Mouse (Mus musculus) mesoderm, embryonic 11.5 days (tissue): ENCODE measurements at regions not wholly inside any gene's neighbourhood (a gene's known extent, or its start where the extent isn't known, plus 50 kb on each side); places are given as distances from the start of the nearest gene placed in this dataset.
A peak's percentile ranks its signal among the peaks of the same experiment; 100 is the strongest.

Experiments
- DNase-seq: peaks from one replicate; pipeline ENCODE4 v3.0.0-alpha.2; 2012; ENCODE audit warnings: low read depth, low spot score

DNA sequence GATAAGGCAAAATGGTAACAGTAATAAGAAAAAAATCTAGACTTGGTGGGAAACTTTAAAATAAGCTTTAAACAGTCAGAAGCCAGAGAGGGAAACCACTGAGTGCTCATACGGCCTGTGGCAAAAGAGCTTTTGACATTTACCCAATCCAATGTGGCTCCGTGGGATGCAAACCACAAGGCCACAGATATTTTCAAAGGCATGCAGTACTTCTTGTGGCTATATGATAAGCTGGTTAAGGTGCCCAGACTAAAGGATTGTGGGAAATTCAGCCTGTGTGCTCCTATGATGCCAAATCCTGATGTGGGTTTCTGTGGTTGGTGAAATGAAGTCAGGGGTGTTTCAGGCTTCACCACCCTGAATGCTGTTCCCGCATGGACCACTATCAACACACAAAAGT is 355.8 kb downstream of the Sorl1 start:
- DNase-seq, result no peak

DNA sequence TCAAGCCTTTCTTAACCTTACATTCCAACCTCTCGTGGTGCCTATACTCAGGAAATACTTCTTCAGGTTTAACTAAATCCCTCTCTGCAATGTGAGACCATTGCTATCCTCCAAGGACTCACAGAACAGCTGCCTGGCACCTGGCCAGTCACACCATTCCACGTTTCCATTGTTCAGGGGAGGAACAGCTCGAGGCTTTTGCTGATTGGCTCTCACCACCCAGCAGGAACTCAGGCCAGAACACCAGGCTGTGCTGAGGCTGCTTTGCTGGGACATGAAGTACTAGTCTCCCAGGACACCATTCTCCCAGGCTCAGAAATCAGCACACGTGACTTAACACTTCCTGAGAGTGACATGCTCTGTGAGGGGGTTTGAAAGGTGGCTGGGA is 357.6 kb downstream of the Sorl1 start:
- peak; percentile 88 for DNase-seq

DNA sequence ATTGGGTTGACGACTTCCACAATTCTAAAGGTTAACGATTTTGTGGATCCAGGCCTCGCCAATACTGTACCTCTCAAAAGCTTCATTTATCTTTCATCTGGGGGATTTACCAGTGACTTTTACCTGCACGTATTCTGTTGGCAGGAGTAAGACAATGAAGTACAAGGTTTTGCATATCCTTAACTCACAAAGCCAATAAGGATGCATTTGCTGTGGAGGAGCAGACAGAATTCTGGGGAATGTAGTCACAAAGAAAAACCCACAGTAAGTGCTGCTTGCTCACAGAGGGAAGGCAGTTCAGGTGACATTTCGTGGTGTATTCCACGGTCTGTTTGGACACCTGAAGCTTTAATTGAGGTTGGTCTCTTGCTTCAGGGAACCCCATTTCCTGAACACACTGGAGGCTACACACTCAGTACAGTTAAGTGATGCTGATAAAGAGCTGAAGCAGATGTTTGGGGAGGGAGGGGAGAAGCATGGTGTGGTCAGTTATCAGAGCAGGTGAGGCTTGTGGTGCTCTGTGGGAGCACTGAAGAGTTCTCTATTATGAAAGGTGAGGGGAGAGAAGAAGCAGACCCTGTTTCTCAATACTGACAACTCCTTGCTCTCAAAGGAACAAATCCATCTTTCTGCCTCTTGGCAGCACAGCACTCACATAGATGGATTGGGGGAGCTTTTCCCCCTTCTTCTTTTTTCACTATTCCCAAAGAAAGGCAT is 358.1 kb downstream of the Sorl1 start:
- no peak for DNase-seq

DNA sequence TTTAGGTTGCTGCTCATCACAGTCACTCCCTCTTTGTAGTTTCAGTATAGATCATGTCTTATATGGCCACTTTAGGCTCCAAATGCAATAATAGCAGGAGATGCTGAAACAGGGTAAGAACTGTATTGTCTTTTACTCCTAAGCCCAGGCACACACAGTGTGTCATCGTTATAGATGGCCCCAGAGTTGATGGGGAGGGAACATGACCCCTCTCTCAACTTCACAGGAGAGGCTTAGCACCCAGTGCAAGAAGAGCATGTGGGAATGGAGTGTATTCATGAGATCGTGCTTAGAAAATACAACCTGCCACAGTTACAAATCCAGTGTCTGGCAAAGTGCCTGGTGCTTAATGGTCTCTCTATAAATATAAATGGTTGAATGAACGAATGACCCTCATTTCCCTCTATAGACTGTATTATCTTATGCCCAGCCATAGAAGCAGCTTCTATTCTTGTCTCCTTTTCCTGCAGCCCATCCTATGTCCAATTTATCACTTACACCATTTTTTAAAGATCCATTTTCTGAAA is 363.0 kb downstream of the Sorl1 start:
- DNase-seq, result no peak

DNA sequence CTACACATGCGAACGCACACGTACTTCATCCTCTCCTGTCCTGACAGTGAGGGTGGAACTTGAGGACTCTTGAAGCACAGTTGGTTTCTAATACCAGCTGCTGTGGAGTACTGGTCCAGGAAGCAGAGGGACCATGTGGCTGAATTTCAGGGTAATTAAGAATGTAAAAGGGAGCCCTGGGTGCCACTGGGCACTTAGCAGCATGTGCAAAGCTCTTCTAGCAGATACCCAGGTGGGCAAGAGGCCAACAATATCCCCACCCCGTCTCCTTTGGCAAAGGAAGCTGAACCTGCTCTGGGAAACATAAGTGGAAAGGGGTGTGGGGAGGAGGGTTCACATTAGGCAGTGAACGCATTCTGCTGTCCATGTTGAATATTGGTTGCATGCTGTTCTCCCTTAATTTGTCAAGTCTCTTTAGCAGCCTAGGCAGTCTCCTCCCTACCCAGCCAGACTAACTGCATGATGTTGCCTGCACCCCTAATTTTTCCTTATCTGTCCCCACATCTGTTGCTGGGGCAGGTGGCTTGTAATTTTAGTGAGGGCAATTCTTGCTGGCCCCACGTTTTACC is 369.6 kb downstream of the Sorl1 start:
- no peak for DNase-seq

DNA sequence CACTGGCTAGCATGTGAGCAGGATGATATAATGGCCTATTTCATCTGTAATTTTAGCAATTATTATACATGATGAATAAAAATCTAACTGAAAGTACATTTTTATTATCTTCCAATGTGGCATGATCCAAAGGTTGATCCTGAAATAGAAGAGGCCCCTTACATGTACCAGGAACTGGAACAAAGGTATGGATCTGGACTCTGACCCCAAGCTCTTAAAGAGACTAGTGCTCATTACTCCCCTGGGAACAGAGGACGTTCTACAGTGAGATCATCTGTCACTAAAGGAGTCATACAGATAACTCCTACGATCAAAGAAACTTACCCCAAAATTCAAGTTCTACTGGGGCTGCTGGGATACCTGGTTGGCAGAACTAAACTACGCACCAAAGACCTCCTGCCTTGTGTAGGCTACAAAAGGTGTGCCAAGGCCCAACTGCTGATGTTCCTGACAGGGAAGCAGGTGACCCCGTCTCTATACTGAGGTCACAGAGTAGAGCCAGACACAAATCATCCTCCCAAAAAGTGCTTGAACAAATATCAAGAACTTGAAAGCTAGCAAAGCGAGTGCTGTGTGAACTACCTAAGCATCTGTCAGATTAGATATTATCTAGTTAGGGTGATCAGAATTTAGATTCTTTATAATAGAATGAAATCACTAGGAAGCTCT is 378.0 kb downstream of the Sorl1 start:
- DNase-seq, result no peak

DNA sequence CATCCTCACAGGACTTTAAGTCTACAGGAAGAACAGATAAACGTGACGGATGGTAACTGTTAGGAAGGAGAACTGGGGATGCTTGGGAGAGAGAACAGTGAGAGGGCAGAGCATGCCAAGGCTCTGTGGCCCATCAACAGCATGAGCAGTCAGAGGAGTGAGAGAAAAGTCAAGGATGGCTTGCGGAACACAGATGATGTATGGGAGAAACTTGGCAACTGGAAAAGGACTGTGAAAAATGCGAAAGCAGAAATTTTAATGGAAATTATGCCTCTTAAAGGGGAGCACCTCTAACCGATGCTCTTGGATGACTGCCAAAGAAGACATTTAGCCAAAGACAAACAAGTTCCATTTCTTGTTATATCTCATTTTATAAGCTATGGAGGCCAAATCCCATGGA is 382.6 kb downstream of the Sorl1 start:
- no peak for DNase-seq

DNA sequence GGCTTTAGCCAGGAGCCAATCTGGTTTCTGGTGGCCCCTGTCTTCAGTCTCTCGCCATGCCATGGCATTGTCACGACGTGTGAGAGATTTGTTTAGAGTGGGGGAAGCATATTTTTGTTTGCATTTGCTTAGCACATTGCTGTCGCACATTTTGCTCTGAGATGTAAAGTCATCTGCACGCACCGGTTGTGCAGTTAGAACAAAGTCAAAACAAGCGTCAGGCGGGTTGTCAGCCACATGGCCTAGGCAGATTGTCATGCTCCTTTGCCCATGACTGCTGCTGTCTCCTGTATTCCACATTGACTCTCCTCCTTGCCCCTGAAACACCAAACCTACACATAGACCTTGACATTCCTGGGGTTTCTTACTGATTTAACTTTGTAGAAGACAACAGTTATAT is 383.6 kb downstream of the Sorl1 start:
- no peak for DNase-seq

DNA sequence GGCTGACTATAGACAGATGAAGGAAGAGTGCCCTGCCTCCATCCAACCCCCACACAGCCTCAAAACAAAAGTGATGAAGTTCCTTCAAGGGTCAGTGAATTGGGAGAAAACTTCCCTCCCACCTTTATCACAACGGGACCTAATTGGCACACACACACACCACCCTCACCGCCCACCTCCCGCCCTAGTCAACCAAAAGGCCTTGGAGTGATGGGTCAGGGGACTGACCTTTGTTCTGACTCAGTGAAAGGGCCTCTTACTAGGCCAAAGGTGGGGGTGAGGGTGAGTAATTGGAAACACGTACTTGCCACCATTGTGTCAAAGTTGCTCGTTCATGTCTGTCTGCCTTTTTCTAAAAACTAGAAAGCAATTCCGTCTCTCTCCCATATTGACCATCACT is 386.4 kb downstream of the Sorl1 start:
- DNase-seq, result no peak

DNA sequence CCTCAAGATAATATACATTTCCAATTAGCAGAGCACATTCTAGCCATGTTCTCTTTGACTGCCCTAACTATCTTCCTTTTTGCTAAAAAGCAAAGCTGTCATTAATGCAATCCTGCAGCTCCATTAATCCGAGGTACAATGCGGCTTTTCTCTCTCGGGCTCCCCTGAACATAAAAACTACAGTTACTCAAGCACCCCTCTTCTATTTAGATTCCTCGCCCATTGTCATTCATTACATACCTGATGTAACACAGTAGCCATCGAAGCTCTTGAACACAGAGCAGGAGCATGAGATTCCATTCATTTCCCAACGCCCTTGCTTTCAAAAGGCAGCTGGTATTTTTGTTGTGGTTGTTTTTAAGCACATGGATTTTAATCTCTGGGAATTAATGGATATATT is 387.2 kb downstream of the Sorl1 start:
- peak; percentile 14 for DNase-seq

DNA sequence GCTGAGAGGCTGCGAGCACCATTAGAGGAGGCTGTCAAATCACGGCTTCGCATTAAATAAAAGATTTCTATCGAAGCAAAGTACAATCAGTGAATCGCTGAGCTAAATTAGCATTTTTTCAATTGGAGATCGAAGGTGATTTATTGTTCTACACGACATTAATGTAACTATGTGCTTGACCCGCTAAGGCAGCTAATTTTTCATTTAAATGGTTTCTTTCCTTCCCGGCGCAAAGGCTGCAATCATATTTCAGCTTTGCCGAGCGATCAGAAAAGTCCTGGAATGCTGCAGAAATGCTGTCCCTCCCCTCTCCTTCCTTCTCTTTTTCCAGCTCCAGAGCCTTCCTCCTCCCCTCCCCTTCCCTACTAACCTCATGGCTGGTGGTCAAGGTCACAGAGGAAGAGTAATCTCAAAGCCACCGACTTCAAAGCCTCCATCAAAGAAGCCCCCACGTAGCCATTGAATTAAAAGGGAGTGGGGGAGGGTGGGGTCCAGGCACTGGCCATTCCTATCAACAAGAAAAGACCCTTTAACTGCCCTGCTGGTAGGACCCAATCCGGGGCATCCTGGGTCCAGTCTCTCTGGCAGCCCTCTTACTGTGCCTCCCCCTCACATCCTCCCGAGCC is 387.8 kb downstream of the Sorl1 start:
- DNase-seq, result peak; percentile 81

DNA sequence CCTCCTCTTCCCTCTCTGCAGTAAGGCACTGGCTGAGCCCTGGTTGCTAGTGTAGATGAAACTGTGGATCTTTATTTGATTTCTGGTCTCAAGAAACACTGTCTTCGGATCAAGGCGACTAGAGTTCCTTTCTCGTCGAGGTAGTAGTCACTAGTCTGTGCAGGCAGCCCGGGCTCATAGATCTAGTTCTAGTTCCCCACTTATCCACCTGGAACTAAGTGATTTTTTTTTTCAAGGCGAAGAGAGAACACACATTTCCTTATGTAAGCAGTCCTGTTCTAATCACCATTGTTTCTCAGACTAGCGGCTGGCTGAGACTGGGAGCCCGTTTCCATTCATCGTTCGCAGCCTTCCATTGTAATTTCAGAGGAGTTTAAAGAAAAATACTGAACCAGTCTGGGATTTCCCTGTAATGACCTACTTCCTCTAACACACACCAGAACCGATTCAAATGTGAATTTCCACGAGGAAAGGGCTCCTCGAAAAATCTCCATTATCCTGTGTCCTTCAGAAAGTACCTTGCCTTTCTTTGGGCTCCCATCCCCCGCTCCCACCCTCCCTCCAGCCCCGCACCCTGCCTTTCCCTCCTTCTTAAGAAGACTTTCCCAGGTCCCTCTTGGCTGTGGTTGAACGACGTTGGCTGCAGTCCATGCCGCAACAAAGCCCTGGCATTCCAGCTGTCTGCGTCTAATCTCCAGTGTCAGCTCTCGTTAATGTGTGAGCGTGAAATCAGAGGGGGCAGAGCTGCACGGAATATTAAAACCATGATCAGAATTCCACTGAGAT is 388.5 kb downstream of the Sorl1 start:
- DNase-seq, result peak; percentile 87

DNA sequence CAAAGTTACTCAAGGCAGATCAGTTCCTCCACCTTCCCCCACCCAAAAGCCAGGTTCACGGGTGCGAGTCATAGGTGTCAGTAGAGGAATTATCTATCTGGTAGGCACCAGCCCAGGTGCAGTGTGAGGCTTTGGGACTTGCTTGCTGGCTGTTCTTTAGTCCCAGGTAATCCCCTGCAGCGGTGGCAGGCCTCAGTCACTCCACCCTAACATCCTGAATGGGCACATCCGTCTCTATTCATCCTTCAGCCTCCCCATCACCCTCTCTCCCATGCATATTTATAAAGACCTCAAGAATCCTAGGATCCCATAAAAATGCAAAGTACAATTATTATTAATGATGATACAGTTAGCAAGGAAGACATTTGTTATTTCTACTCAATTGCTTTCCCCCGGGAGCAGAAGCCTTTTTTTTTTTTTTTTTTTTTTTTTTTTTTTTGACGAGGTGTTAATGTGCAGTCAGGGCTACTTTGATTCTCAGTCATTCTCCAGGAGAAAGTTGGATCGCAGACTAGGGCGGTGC is 389.1 kb downstream of the Sorl1 start:
- DNase-seq, result no peak

DNA sequence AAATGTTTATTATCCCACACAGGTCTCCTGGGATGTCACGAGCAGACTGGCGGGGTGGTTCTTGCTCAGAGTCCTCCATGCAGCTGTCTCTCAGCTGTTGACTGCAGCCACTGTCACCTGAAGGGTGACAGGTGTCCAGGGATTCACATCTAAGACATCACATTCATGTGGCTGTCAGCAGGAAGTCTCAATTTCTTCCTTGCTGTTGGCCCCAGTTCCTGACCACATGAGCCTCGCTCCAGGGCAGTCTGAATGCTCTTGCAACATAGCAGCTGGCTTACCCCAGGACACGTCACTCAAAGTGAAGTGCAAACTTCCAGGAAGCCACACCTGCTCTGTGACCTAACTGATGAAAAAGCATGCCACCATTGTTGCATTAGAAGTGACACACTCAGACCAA is 402.5 kb downstream of the Sorl1 start:
- no peak for DNase-seq

DNA sequence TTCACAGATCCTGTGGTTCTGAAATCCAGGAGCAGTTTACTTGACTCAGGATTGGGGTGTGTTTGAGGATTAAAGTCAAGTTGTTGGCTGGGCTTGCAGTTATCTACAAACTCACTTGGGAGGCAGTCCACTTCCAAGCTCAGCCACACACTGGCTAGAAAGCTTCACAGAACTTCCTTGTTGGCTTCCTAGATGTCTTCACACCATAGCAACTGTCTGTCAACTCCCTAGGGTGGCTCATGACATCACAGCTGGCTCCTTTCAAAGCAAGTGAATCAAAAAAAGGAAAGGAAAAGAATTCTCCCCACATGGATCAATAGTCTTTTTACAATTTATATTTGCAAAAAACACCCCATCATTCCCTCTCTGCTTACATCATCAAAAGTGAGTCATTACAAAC is 408.9 kb downstream of the Sorl1 start:
- DNase-seq, result no peak

DNA sequence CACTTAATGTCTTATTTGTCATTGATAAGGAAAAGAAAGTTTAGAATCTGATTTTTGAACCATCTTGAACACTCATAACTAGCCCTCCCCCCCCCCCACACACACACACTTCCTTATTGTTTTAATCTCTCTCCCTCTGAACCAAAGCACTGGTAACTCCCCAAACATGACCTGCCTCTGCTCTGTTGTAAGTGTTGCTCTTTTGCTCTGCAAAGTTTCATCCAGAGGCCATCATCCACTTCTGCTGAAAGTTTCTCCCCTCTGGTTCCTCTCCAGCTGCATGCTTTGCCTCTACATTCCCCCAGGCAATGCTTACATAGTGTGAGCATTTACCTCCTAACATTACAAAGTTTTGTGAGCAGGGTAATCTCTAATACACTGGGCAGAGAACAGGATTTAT is 418.1 kb downstream of the Sorl1 start:
- no peak for DNase-seq

DNA sequence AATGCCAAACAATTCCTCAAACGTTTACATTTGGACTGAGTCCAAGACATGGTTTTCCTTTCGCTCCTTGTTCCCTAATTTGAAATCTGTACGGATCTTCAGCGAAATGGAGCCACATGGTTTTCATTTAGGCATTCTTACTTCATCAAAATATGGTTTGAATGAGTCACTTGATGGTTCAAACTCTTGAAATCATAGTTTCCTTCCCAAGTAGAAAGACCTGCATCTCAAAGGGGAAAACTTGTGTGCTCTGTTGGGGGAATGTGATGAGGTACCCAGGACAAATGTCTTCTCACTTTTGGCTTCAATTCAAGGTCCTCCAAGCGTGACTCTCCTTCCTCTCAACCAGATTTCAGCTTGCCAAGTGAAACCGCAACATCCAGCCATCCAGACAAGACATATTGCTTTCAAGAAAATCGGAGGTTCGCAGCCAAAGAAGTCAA is 418.6 kb downstream of the Sorl1 start:
- peak; percentile 24 for DNase-seq

DNA sequence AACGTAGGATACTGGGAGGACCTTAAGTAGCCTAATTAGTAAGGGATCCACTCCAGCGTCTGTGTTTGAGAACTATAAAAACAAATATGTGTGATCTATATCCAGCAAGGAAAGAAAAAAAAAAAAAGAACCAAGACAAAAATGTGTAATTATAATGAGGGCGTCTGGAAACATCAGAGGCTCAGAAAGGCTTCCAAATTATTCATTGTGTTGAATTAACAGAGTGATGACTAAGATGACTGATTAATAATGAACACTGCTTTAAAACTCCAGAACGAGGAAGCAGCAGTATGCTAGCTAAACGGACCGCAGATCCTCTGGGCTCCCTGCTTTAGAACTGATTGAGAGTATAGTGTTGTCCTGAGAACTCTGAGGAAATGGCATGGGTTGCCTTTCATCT is 421.0 kb downstream of the Sorl1 start:
- no peak for DNase-seq

DNA sequence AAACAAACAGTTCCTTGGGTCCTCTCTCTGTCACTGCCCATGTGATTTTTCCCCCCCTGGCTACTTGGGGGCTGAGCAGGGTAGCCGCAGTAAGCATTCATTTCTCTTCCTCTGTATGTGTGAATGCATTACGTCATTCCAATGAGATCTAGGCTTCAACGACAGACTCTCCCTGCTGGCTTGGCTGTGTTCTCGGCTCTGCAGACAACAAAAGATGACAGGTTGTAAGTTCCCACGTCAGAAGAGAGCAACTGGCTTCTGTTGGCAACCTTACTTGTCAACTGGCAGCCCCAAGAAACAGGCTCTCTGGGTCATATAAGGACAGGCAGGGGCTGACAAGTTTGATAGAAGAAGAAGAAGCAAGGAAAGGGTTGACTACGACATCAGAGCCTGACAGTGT is 423.4 kb downstream of the Sorl1 start:
- no peak for DNase-seq

DNA sequence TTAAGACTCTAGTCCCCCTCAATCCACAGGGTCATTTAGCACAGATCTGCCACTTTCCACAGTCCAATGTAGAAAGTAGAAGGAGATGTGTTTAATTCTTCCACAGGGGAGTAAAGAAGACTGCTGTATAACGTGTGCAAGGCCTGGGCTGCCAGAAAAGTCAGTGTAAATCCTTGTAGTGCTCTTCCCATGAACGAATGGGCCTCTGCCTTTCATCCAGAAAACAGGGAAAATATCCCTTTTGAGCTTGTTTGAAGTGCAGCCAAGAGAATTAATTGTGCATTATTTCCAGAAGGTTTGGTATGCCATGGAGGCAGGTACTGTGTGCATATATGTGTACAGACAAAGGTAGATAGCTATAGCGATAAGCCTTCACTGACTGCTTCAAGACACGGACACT is 425.1 kb downstream of the Sorl1 start:
- no peak for DNase-seq
